Mouse (Mus musculus) MEL (cell line): ENCODE measurements at regions not wholly inside any gene's neighbourhood (a gene's known extent, or its start where the extent isn't known, plus 50 kb on each side); places are given as distances from the start of the nearest gene placed in this dataset.

Experiments
- DNase-seq: peaks from one replicate; pipeline ENCODE4 v3.0.0; 2011; ENCODE audit warnings: low read depth, low spot score
- H3K27ac ChIP-seq: 2 replicates; pipeline ENCODE4 v1.5.1; 2012; ENCODE audit warnings: low read depth, mild to moderate bottlenecking, control low read depth, low read length, moderate library complexity; ENCODE audit not compliant: control insufficient read depth
- H3K27me3 ChIP-seq, 2 experiments: fragments of 150-350 bp in 1 of 2; sonication (generic) in 1 of 2; 2 replicates each; pipeline ENCODE4 v1.6.1; 2012; ENCODE audit warnings: low read length in 2 of 2, mild to moderate bottlenecking in 2 of 2, improper control_type of control experiment in 1 of 2, moderate library complexity in 1 of 2; ENCODE audit not compliant: insufficient read depth in 2 of 2, control insufficient read depth in 1 of 2
- H3K36me3 ChIP-seq, 2 experiments: 2 replicates each; pipeline ENCODE4 v1.6.1; 2012 to 2014; ENCODE audit warnings: low read length in 2 of 2, improper control_type of control experiment in 1 of 2, inconsistent platforms in 1 of 2, mild to moderate bottlenecking in 1 of 2; ENCODE audit not compliant: insufficient read depth in 2 of 2, control insufficient read depth in 1 of 2
- H3K4me1 ChIP-seq, 2 experiments: fragments of 150-350 bp in 1 of 2; sonication (generic) in 1 of 2; 2 replicates each; pipeline ENCODE4 v1.6.1; 2012; ENCODE audit warnings: low read length in 2 of 2, improper control_type of control experiment in 1 of 2, mild to moderate bottlenecking in 1 of 2; ENCODE audit not compliant: insufficient read depth in 2 of 2, control insufficient read depth in 1 of 2
- H3K4me3 ChIP-seq, 2 experiments: fragments of 150-350 bp in 1 of 2; sonication (generic) in 1 of 2; 2 replicates each; pipeline ENCODE4 v1.5.1; 2012; ENCODE audit warnings: low read depth in 2 of 2, low read length in 2 of 2, mild to moderate bottlenecking in 2 of 2, moderate library complexity in 2 of 2, control low read depth in 1 of 2, improper control_type of control experiment in 1 of 2; ENCODE audit not compliant: control insufficient read depth in 1 of 2, insufficient read depth in 1 of 2
- H3K79me2 ChIP-seq: 2 replicates; pipeline ENCODE4 v1.6.1; 2012; ENCODE audit warnings: mild to moderate bottlenecking, low read length, moderate library complexity; ENCODE audit not compliant: control insufficient read depth, poor library complexity, insufficient read depth
- H3K9ac ChIP-seq: 2 replicates; pipeline ENCODE4 v1.6.1; 2012; ENCODE audit warnings: low read depth, mild to moderate bottlenecking, control low read depth, low read length, moderate library complexity; ENCODE audit not compliant: control insufficient read depth, poor library complexity, severe bottlenecking
- H3K9me3 ChIP-seq: fragments of 150-350 bp; sonication (generic); replicated peaks from 2 replicates; pipeline ENCODE4 v1.6.1; 2012; ENCODE audit warnings: mild to moderate bottlenecking, low read length, improper control_type of control experiment, moderate library complexity; ENCODE audit not compliant: insufficient read depth
- BHLHE40 ChIP-seq: IDR thresholded peaks from 2 replicates; pipeline ENCODE4 v1.6.1; 2012; ENCODE audit warnings: low read depth, mild to moderate bottlenecking, inconsistent platforms, low read length, improper control_type of control experiment, borderline replicate concordance
- CHD1 ChIP-seq: IDR thresholded peaks from 2 replicates; pipeline ENCODE4 v1.6.1; 2012; ENCODE audit warnings: low read depth, mild to moderate bottlenecking, inconsistent platforms, low read length, improper control_type of control experiment
- CHD2 ChIP-seq: IDR thresholded peaks from 2 replicates; pipeline ENCODE4 v1.6.1; 2011; ENCODE audit warnings: low read length, improper control_type of control experiment
- E2F4 ChIP-seq: IDR thresholded peaks from 2 replicates; pipeline ENCODE4 v1.6.1; 2011; ENCODE audit warnings: low read depth, low read length, improper control_type of control experiment, borderline replicate concordance
- EP300 ChIP-seq, 2 experiments: IDR thresholded peaks; 2 replicates each; pipeline ENCODE4 v1.6.1; 2011; ENCODE audit warnings: improper control_type of control experiment in 2 of 2, low read length in 2 of 2, low read depth in 1 of 2, mild to moderate bottlenecking in 1 of 2
- ETS1 ChIP-seq: IDR thresholded peaks from 2 replicates; pipeline ENCODE4 v1.6.1; 2012; ENCODE audit warnings: low read depth, mild to moderate bottlenecking, inconsistent platforms, low read length, improper control_type of control experiment, moderate library complexity
- GABPA ChIP-seq: IDR thresholded peaks from 2 replicates; pipeline ENCODE4 v1.6.1; 2012; ENCODE audit warnings: low read depth, mild to moderate bottlenecking, inconsistent platforms, low read length, improper control_type of control experiment, moderate library complexity
- GATA1 ChIP-seq: IDR thresholded peaks from 2 replicates; pipeline ENCODE4 v1.6.1; 2011; ENCODE audit warnings: low read depth, low read length, improper control_type of control experiment
- MAX ChIP-seq: IDR thresholded peaks from 2 replicates; pipeline ENCODE4 v1.6.1; 2011; ENCODE audit warnings: low read length, improper control_type of control experiment
- MAZ ChIP-seq: IDR thresholded peaks from 2 replicates; pipeline ENCODE4 v1.6.1; 2012; ENCODE audit warnings: low read depth, mild to moderate bottlenecking, inconsistent platforms, low read length, improper control_type of control experiment
- MXI1 ChIP-seq: IDR thresholded peaks from 2 replicates; pipeline ENCODE4 v1.6.1; 2011; ENCODE audit warnings: mild to moderate bottlenecking, low read depth, low read length, improper control_type of control experiment
- MYB ChIP-seq: IDR thresholded peaks from 2 replicates; pipeline ENCODE4 v1.6.1; 2011; ENCODE audit warnings: mild to moderate bottlenecking, low read depth, low read length, improper control_type of control experiment
- NELFE ChIP-seq: IDR thresholded peaks from 2 replicates; pipeline ENCODE4 v1.6.1; 2011; ENCODE audit warnings: low read depth, low read length, improper control_type of control experiment
- NRF1 ChIP-seq: IDR thresholded peaks from 2 replicates; pipeline ENCODE4 v1.6.1; 2014; ENCODE audit warnings: low read depth, mild to moderate bottlenecking, inconsistent platforms, low read length, improper control_type of control experiment, moderate library complexity; ENCODE audit not compliant: poor library complexity, insufficient read depth, severe bottlenecking
- POLR2A ChIP-seq, 2 experiments: IDR thresholded peaks; 2 replicates each; pipeline ENCODE4 v1.6.1; 2011 to 2012; ENCODE audit warnings: low read length in 2 of 2, mild to moderate bottlenecking in 2 of 2, control low read depth in 1 of 2, improper control_type of control experiment in 1 of 2, low read depth in 1 of 2, moderate library complexity in 1 of 2; ENCODE audit not compliant: control insufficient read depth in 1 of 2, insufficient read depth in 1 of 2, poor library complexity in 1 of 2
- RAD21 ChIP-seq: IDR thresholded peaks from 2 replicates; pipeline ENCODE4 v1.6.1; 2011; ENCODE audit warnings: mild to moderate bottlenecking, low read depth, low read length, improper control_type of control experiment
- RCOR1 ChIP-seq: IDR thresholded peaks from 2 replicates; pipeline ENCODE4 v1.6.1; 2012; ENCODE audit warnings: low read depth, mild to moderate bottlenecking, inconsistent platforms, low read length, improper control_type of control experiment
- SIN3A ChIP-seq: IDR thresholded peaks from 2 replicates; pipeline ENCODE4 v1.6.1; 2012; ENCODE audit warnings: low read length, improper control_type of control experiment, inconsistent platforms
- TAL1 ChIP-seq: IDR thresholded peaks from 2 replicates; pipeline ENCODE4 v1.6.1; 2012; ENCODE audit warnings: mild to moderate bottlenecking, inconsistent platforms, low read length, moderate library complexity, mixed read lengths
- TBP ChIP-seq: IDR thresholded peaks from 2 replicates; pipeline ENCODE4 v1.8.0; 2011; ENCODE audit warnings: low read depth, low read length, improper control_type of control experiment
- TCF12 ChIP-seq: IDR thresholded peaks from 2 replicates; pipeline ENCODE4 v1.6.1; 2014; ENCODE audit warnings: low read depth, mild to moderate bottlenecking, inconsistent platforms, low read length, improper control_type of control experiment, moderate library complexity
- USF1 ChIP-seq: IDR thresholded peaks from 2 replicates; pipeline ENCODE4 v1.6.1; 2014; ENCODE audit warnings: low read depth, mild to moderate bottlenecking, inconsistent platforms, low read length, improper control_type of control experiment, moderate library complexity
- USF2 ChIP-seq, 2 experiments: IDR thresholded peaks; 2 replicates each; pipeline ENCODE4 v1.6.1; 2011 to 2012; ENCODE audit warnings: improper control_type of control experiment in 2 of 2, low read length in 2 of 2, borderline replicate concordance in 1 of 2, inconsistent platforms in 1 of 2, low read depth in 1 of 2, mild to moderate bottlenecking in 1 of 2; ENCODE audit not compliant: insufficient read depth in 1 of 2
- ZC3H11A ChIP-seq: IDR thresholded peaks from 2 replicates; pipeline ENCODE4 v1.6.1; 2012; ENCODE audit warnings: low read depth, mild to moderate bottlenecking, inconsistent platforms, low read length, improper control_type of control experiment
- ZMIZ1 ChIP-seq: IDR thresholded peaks from 2 replicates; pipeline ENCODE4 v1.6.1; 2012; ENCODE audit warnings: low read depth, mild to moderate bottlenecking, inconsistent platforms, low read length, improper control_type of control experiment, moderate library complexity
- ZNF384 ChIP-seq: IDR thresholded peaks from 2 replicates; pipeline ENCODE4 v1.6.1; 2012; ENCODE audit warnings: low read depth, mild to moderate bottlenecking, inconsistent platforms, low read length, improper control_type of control experiment

DNA sequence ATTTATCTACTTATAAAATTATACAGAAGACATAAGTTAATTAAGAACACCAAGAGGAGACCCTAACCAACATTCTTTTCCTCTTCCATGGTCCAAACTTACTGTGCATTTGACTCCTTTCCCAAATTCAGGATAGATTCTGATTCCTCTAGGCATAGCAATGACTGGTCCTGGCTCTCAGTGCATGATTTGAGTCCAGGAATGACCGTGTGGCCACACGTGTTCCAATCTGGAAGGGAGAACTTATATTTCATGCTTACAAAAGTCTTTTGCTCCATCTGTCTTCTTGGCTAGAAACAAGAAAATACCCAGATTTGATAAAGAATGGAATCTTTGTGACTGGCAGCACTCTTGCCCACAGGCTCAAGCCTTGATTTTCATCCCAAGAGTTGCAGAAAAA lies 638.2 kb downstream of the Rapgef2 start:
- H3K36me3 ChIP-seq, result no peaks in the 10 kb centered on the region
- no peak overlapping the region for H3K9ac ChIP-seq
- no peaks in the 10 kb centered on the region for H3K4me1 ChIP-seq
- no peak overlapping the region for H3K27ac ChIP-seq
- TF ChIP-seq SIN3A (no peak), RCOR1 (no peak), EP300 (IDR thresholded peaks at IDR 0.05; ENCODE audit: low read depth in 1 of 2, low read length in 2 of 2) (no peak), USF2 (IDR thresholded peaks at IDR 0.05; ENCODE audit: borderline replicate concordance in 1 of 2, insufficient read depth in 1 of 2, low read depth in 1 of 2, low read length in 2 of 2) (no peak), BHLHE40 (no peak), MXI1 (no peak), TCF12 (no peak), MAX (no peak), POLR2A (IDR thresholded peaks at IDR 0.05; ENCODE audit: control insufficient read depth in 1 of 2, insufficient read depth in 1 of 2, low read depth in 1 of 2, low read length in 2 of 2, poor library complexity in 1 of 2) (no peak), TAL1 (no peak), MAZ (no peak), ZMIZ1 (no peak), USF1 (no peak), GABPA (no peak), NELFE (no peak), E2F4 (no peak)
- H3K4me3 ChIP-seq, result no peak overlapping the region
- no peak for DNase-seq
- H3K9me3 ChIP-seq, result no peaks in the 10 kb centered on the region
- H3K79me2 ChIP-seq, result no peaks in the 10 kb centered on the region
- H3K27me3 ChIP-seq, result no peaks in the 10 kb centered on the region

GRCm38 (mm10) chr3:78635386-78635785 lies 650.9 kb downstream of the Rapgef2 start:
- H3K79me2 ChIP-seq, result no peaks in the 10 kb centered on the region
- H3K9ac ChIP-seq, result no peak overlapping the region
- no peaks in the 10 kb centered on the region for H3K27me3 ChIP-seq
- no peaks in the 10 kb centered on the region for H3K9me3 ChIP-seq
- no peaks in the 10 kb centered on the region for H3K4me1 ChIP-seq
- no peak for DNase-seq
- no peak overlapping the region for H3K4me3 ChIP-seq
- no peak for TF ChIP-seq CHD2
- no peak for TF ChIP-seq NELFE
- no peak for TF ChIP-seq BHLHE40
- no peak for TF ChIP-seq RAD21
- TF ChIP-seq MAZ, result no peak
- TF ChIP-seq ETS1, result no peak
- no peak for TF ChIP-seq CHD1
- TF ChIP-seq NRF1, result no peak
- TF ChIP-seq POLR2A (IDR thresholded peaks at IDR 0.05; ENCODE audit: control insufficient read depth in 1 of 2, insufficient read depth in 1 of 2, low read depth in 1 of 2, low read length in 2 of 2, poor library complexity in 1 of 2), result no peak
- TF ChIP-seq TAL1, result no peak
- TF ChIP-seq ZNF384, result no peak
- TF ChIP-seq MAX, result no peak
- TF ChIP-seq RCOR1, result no peak
- TF ChIP-seq ZC3H11A, result no peak
- no peak for TF ChIP-seq TBP
- no peak for TF ChIP-seq TCF12
- TF ChIP-seq GATA1, result no peak
- TF ChIP-seq MYB, result no peak
- TF ChIP-seq, all 39 proteins: peak for 0
- Histone ChIP-seq H3K36me3 (no peaks in the 10 kb centered on the region), H3K27ac (no peak overlapping the region)
